Mouse (Mus musculus) embryonic fibroblast, embryonic 13.5 days (primary cell): Measurements from ENCODE around the gene Anp32b.

Experiments
- CTCF ChIP-seq: IDR thresholded peaks from 2 replicates; pipeline ENCODE4 v1.5.1; 2011; ENCODE audit warnings: mild to moderate bottlenecking, control low read depth, low read length, moderate library complexity, borderline replicate concordance; ENCODE audit not compliant: insufficient read depth
- POLR2A ChIP-seq: IDR thresholded peaks from 2 replicates; pipeline ENCODE4 v1.6.1; 2011; ENCODE audit warnings: low read depth, mild to moderate bottlenecking, control low read depth, low read length, moderate library complexity

DNA sequence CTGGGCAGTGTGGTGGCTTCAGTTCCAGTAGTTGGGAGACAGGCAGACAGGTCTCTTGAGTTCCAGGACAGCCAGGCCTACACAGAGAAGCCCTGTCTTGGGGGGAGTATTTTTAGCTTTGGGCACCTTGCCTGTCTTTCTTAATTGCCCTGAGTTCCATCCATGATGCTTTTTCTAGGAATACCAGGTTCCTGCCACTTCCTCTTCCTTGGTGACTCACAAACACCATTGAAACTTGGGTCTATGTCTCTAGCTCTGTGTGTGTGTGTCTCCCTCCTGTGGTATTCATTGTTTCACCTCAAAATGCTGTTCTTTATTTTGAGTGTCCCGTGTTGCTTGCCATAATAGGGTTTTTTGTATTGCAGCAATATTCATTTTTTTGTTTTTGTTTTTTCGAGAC is 7.7 kb downstream of the Anp32b start:
- TF ChIP-seq CTCF (no peak), POLR2A (no peak)
